Mouse (Mus musculus): ENCODE results near the gene Cavin1. TPM values are rescaled to one million over a fixed set of nuclear protein-coding genes. Genes with fewer than 3 reads are reported as not detected.

Cavin1 gene
- total RNA-seq, 2 experiments from 2014 or later, result 1.4 to 1.7 TPM

GRCm38 (mm10) chr11:100982087-100982486 lies 11.4 kb upstream of the Cavin1 start:
- no peak for ATAC-seq (replicated peaks; ENCODE audit: poor library complexity)

GRCm38 (mm10) chr11:100981236-100981635 lies 10.5 kb upstream of the Cavin1 start:
- ATAC-seq (replicated peaks; ENCODE audit: poor library complexity), result no peak

GRCm38 (mm10) chr11:100980438-100980837 lies 9.8 kb upstream of the Cavin1 start:
- ATAC-seq (replicated peaks; ENCODE audit: poor library complexity), result no peak

GRCm38 (mm10) chr11:100979887-100980286 lies 9.2 kb upstream of the Cavin1 start:
- no peak for ATAC-seq (replicated peaks; ENCODE audit: poor library complexity)

GRCm38 (mm10) chr11:100975241-100975640 lies 4.6 kb upstream of the Cavin1 start:
- no peak for ATAC-seq (replicated peaks; ENCODE audit: poor library complexity)

GRCm38 (mm10) chr11:100974381-100974970 lies 3.8 kb upstream of the Cavin1 start:
- ATAC-seq (replicated peaks; ENCODE audit: poor library complexity), result no peak

GRCm38 (mm10) chr11:100973245-100973644 lies 2.6 kb upstream of the Cavin1 start:
- ATAC-seq (replicated peaks; ENCODE audit: poor library complexity), result no peak

- no peak for ATAC-seq (replicated peaks; ENCODE audit: poor library complexity)
Observed at GRCm38 (mm10) chr11:100971455-100971854, 768 bp upstream of the Cavin1 start.

GRCm38 (mm10) chr11:100969744-100970556 lies 737 bp downstream of the Cavin1 start:
- ATAC-seq (replicated peaks; ENCODE audit: poor library complexity), result peak; percentile 38

GRCm38 (mm10) chr11:100969189-100969743 lies 1.4 kb downstream of the Cavin1 start:
- ATAC-seq (replicated peaks; ENCODE audit: poor library complexity), result 0 out of 2 replicates have a peak, but pooled peaks have one; percentile 5

GRCm38 (mm10) chr11:100968501-100968900 lies 2.2 kb downstream of the Cavin1 start:
- ATAC-seq (replicated peaks; ENCODE audit: poor library complexity), result no peak

- ATAC-seq (replicated peaks; ENCODE audit: poor library complexity), result no peak
Observed at GRCm38 (mm10) chr11:100967881-100968420, 2.7 kb downstream of the Cavin1 start.

GRCm38 (mm10) chr11:100967376-100967775 lies 3.3 kb downstream of the Cavin1 start:
- ATAC-seq (replicated peaks; ENCODE audit: poor library complexity), result no peak

GRCm38 (mm10) chr11:100965760-100966159 lies 4.9 kb downstream of the Cavin1 start:
- no peak for ATAC-seq (replicated peaks; ENCODE audit: poor library complexity)

GRCm38 (mm10) chr11:100964901-100965542 lies 5.7 kb downstream of the Cavin1 start:
- no peak for ATAC-seq (replicated peaks; ENCODE audit: poor library complexity)

GRCm38 (mm10) chr11:100964180-100964579 lies 6.5 kb downstream of the Cavin1 start:
- ATAC-seq (replicated peaks; ENCODE audit: poor library complexity), result no peak

GRCm38 (mm10) chr11:100963647-100964046 lies 7.0 kb downstream of the Cavin1 start:
- no peak for ATAC-seq (replicated peaks; ENCODE audit: poor library complexity)

- ATAC-seq (replicated peaks; ENCODE audit: poor library complexity), result no peak
Observed at GRCm38 (mm10) chr11:100962371-100962911, 8.2 kb downstream of the Cavin1 start.

- peak; percentile 71 for ATAC-seq (replicated peaks; ENCODE audit: poor library complexity)
Observed at GRCm38 (mm10) chr11:100960540-100960939, 10.1 kb downstream of the Cavin1 start.

- ATAC-seq (replicated peaks; ENCODE audit: poor library complexity), result no peak
Observed at GRCm38 (mm10) chr11:100959826-100960225, 10.9 kb downstream of the Cavin1 start.

GRCm38 (mm10) chr11:100959464-100959810 lies 11.2 kb downstream of the Cavin1 start:
- peak; percentile 59; the same call in 1 of the 2 replicates for ATAC-seq (replicated peaks; ENCODE audit: poor library complexity)
